Mouse (Mus musculus): Measurements from ENCODE around the gene Glt1d1.
A peak's percentile ranks its signal among the peaks of the same experiment; 100 is the strongest.
"Not testable (repeated sequence)": the region's sequence is repeated elsewhere in the genome, so short reads cannot be mapped to it uniquely, and the experiment has no call there.

Gene Glt1d1

DNA sequence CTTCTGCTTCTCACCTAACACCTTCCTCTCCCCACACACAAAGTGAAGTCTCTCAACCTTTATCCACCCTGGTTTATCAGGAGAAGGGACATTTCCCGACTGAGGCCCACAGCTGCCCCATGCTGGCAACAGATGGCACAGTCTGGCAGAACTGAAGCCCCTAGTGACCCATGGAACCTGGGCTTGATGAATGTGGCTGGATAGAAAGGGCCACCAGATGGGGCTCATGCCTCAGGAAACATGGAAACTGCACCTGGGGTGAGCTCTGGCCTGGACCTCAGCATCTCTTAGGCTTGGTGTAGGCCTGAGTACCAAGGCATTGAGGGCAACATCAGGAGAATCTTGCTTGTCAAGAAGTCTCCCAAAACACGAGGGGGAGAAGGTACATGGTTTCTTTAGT is 66.5 kb downstream of the Glt1d1 start:
- DNase-seq (ENCODE audit: low read depth, low spot score), result no peak

DNA sequence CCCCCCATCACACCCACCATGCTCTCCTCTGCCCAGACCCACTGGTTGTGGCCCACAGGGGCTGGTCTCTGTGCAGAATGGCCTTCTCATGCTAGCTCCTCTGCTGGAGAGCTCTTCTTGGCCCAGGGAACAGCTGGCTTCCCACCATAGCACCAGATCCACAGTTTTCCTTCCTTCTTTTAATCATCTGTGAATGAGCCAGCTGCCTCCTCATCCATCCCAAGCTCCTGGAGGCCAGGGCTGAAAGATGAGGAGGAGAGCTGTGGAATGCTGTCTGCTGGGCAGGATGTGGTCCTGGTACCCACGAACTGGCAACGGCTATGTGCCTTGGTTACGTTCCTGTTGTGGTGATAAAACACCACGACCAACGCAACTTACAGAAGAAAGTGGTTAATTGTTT is 67.6 kb downstream of the Glt1d1 start:
- DNase-seq (ENCODE audit: low read depth, low spot score), result no peak

DNA sequence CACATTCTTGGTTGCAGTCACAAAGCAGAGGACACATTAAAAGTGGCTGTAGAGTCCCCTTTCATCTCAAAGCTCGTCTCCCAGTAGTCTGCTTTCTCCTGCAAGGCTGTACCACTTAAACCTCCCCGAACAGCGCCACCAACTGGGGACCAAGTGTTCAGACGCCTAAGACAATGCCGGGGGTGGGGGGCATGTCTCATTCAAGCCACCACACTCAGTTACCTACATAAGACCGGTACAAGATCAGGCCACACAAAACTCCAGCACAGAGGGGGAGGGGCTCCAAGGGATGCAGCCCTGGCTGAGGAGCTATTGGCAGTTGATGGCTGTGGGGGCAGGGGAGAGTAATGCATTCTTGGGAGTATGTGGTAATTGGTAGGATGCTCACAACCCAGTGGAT is 68.1 kb downstream of the Glt1d1 start:
- DNase-seq (ENCODE audit: low read depth, low spot score), result peak; percentile 78

DNA sequence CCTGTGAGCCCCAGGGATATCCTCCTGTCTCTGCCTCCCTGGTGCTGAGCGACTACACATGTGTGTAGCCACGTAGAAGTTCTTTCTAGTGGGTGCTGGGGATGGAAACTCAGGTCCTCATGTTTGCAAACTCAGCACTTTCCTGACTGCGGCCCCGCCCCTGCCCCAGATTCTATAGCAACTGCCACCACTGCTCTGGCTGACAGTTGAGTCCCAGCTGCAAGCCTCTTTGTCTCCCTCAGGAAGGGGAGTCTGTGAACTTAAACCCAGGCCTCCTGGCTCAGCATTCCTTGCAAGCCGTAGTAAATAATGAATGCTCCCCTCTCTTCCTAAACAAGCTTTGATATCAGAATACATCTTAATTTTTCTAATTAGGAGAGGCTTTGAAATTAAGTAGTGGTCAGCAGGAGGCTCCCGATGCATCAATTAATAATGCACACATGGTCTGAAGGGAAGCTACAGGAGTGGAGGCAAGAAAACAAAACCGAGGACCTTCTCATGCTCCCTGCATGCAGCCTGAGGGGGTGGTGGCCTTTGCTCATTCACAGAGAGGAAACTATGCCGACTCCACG is 71.6 kb downstream of the Glt1d1 start:
- DNase-seq (ENCODE audit: low read depth, low spot score), result peak; percentile 52

DNA sequence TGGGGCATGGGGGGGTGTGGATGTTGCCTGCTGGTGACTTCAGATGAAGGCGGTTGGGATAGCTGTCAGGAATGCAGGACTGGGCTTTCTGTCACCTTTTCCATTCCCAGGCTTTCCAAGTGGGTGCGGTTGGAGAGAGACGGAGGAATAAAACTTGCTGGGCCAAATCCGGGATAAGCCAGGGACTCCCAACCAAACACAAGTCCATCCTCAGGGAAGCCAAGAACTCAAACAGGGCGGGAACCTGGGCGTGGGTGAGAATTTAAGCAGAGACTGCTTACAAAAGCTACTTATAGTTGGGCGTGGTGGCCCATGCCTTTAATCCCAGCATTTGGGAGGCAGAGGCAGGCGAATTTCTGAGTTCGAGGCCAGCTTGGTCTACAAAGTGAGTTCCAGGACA is 73.2 kb downstream of the Glt1d1 start:
- peak; percentile 52 for DNase-seq (ENCODE audit: low read depth, low spot score)

DNA sequence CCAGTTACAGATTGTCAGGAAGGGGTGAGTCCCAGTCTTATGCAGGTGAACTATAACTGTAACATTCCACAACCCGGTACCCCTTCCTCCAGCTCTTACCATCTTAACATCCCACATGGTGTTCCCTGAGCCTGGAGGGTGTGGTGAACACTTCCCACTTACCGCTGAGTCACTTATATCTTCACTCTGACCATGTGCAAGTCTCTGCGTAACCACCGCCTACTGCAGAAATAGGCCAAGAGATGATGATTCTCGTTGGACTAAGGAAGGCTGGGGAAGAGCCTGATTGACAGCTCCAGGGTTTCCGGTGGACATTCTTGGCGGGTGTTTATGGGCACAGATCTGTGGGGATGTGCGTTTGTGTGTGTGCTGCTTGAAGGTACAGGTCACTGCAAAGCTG is 73.9 kb downstream of the Glt1d1 start:
- DNase-seq (ENCODE audit: low read depth, low spot score), result no peak

DNA sequence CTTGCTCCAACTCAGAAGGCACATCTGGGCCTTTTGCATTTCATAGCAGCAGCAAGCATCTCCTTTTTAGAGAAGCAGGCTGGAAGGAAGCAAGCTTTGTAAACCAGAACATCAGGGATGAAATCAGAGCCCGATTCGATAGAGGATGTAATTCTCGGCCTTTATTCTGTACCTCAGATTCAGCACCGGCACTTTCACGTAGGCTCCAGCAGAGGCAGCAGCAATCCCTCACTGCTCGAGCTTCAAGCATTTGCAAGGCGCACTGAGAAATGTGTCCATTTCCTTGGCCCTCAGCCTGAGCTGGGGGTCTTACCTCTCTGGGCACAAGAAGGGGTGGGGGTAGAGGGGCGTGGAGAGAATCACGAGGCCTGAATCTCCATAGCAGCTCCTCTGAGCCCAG is 76.1 kb downstream of the Glt1d1 start:
- peak; percentile 65 for DNase-seq (ENCODE audit: low read depth, low spot score)

DNA sequence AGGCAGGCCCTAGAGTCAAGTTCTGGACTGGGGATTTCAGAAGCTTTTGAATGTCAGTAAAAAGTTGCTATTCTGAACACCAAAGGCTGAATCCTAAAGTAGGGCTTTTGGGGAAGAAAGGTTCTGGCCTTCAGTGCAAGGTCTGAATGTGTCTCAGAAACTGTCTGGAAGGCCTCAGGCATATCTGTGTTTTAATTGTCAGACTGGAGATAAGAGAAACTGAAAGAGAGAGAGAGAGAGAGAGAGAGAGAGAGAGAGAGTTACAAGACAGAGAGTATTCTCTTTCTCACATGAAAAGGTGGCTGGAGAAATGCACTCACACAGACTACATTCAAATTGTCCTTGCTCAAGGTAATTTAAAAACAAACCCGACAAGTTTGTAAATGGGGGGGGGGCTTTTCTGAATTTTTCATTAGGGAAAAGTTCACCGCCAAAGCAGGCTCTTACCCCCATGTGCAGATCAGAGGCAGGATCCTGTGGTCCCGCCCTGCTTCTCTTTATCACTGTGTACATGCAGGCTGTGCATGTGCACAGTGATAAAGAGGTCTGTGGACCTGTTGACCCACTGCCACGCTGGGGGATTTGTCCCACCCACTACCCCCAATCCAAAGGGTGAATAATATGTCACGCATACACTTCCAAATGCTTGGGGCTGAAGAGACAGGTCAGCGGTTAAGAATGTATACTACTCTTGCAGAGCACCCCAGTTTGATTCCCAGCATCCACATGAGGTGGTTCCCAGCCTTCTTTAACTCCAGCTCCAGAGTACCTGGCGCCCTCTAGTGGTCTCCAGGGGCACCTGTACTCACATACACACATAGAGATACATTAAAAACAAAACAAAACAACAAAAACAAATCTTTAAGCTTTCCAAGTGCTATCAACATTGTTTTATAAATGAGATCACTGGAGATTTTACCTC is 83.0 kb downstream of the Glt1d1 start:
- DNase-seq (ENCODE audit: low read depth, low spot score), result peak; percentile 80

DNA sequence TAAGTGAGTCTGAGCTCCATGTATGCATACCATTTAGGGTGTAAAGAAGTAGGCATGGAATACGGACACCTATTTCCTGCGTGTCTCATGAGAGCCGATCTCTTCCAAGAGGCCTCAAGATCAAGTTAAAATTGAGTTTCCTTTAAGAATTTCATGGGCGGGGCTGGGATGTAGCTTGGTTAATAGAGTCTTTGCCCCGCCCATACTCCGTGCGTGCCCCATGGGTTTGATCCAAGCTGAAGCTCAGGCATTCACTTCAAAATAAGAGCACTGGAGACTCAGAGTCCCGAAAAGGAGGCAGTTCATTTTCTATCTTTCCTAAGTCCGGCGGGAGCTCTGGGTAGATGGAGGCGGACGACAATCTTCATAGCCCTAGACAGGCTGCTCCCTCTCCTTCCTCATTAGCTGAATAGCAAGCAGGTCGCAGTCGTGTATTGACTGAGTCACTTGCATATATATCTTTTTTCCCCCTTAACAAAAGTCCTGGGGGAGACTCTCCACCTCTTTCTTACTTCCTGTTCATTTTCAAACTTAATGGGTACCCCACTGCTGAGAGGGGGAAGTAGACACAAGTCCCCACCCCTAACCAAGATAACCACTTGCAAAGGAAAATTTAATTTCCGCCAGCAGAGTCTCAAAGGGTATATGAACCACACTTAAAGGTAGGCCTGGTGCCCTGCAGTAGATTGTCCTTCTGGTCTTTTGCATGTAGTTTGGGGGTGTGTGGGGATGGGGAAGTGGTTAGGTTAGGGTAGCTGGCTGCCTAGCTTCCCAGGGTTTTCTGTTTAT is 88.7 kb downstream of the Glt1d1 start:
- DNase-seq (ENCODE audit: low read depth, low spot score), result peak; percentile 93

DNA sequence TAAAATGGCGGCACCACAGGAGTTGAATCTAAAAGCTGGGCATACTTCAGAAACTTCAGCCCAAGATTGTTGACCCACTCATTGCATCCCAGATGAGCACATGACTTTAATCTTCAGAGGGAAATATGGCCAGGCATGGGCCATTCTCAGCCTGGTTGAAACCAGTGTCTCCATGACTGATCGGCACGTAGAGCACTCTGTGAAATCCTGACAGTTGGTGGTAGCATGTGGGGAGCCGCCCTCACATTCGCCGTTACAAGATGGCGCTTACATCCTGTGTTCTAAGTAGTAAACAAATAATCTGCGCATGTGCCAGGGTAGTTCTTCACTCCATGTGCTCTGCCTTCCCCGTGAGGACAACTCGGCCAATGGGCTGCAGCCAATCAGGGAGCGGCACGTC is 90.1 kb downstream of the Glt1d1 start:
- DNase-seq (ENCODE audit: low read depth, low spot score), result not testable (repeated sequence)

DNA sequence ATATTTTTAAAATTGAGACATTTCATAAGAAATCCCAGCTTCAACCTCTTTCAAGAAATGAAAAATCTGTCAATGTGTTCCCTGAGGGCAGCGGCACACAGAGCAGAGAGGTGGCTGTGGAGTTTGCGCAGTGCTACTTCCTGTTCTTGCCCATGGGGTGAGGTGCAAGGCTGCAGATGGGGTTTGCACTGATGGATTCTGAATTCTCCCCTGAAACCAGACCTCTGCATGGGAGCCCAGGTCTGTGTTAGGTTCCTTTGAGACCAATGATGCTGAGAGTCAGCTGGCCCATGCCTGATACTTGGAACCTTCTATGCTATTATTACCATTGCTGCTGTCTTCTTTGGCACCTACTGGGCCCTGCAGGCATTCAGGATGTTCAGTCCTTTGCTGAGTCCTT is 98.3 kb downstream of the Glt1d1 start:
- no peak for DNase-seq (ENCODE audit: low read depth, low spot score)

DNA sequence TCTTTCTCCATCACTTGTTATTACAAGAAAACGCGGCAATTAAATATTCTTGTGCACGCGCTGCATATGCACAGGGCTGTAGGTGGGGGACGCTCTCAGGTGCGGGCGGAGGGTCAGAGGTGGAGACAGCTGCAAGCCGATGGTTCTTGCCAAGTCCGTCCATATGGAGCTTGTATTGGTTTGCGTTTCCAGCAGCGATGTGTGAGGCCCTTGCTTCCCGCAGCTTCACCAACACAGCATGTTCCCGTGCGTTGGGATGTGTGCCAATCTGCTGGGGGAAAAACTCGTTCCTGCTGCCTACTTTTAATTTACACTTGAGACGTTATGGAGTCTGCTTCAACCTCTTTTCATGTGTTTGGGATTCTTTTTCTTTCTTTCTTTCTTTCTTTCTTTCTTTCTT is 109.3 kb downstream of the Glt1d1 start:
- no peak for DNase-seq (ENCODE audit: low read depth, low spot score)

DNA sequence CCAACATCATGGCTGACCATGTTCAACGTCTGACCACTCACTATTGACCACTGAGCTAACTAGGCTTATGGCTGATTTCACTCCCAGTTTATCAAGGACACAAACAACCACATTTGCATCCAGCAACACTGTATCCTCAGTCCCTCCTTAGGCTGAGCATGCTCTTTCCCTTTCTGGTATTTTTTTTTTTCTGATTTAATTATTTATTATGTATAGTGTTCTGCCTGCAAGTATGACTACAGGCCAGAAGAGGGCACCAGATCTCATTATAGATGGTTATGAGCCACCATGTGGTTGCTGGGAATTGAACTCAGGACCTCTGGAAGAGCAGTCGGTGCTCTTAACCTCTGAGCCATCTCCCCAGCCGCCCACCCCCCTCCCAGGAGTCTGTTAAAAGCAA is 117.5 kb downstream of the Glt1d1 start:
- not testable (repeated sequence) for DNase-seq (ENCODE audit: low read depth, low spot score)

DNA sequence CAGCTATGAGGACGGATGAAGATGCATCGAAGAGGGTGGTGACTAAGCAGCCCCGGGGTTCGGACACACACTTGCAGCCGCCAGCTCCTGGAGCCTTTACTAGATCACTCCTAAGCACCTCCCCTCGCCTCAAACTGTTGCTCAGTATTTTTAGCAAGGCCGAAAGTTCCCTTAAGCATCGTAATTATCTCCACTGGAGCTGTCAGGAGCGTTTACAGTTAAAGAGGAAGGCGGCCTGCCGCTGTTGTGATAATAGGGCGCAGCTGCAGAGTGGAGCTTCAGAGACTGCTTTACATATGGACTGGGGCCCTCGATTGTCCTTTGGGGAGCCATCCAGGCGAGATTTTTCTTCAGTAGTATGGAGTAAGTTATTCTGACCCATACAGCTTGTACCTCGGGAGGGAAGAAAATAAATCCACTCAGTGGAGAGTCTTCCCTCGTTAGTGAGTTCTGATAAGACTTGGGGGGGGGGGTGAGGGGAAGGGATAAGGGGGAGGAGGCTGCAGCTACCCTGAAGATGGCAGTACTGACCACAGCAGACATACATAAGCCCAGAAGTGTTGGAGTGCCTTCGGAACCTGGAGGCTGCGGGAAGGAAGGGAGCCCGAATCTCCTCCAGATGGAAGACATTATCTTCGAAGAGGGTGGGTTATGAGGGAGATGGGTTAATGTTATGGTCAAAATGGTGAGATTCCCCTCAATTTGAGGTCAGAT is 119.4 kb downstream of the Glt1d1 start:
- DNase-seq (ENCODE audit: low read depth, low spot score), result no peak

DNA sequence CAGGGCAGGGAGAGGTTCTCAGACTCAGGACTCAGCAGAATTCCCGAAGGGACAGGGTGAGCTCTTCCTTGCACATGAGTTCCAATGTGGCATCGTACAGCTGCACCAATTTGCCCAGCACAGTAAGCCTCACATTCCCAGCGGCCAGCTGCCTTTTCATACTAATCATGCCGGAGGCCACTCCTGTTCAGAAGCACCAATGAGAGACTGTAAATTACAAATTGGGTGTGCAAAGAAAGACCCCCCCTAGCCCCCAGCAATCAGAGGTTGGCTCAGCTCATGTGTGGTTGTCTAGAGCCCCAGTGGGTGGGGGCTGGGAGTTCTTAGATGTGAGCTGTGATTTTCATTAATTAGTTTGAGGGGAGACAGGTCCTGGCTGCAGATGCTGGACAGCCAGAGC is 123.5 kb downstream of the Glt1d1 start:
- no peak for DNase-seq (ENCODE audit: low read depth, low spot score)

DNA sequence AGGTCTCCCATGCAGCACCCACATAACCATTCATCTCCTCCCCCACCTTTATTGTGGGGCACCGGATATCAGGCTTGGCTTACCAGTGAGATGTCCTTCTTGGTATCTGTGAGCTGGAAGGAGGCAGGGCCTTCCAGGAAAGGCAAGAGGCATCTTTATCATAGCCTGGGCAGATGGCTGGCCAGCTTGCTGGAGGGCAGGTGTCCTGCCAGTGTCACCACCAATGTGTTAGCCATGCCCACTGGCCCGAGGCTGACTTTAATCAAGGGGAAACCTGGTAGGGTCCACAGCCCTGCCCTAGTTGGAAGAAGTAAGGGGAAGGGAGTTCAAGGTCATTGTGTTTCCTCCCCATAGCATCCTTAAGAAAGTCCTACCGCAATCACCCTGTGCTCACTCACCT is 123.9 kb downstream of the Glt1d1 start:
- DNase-seq (ENCODE audit: low read depth, low spot score), result no peak

DNA sequence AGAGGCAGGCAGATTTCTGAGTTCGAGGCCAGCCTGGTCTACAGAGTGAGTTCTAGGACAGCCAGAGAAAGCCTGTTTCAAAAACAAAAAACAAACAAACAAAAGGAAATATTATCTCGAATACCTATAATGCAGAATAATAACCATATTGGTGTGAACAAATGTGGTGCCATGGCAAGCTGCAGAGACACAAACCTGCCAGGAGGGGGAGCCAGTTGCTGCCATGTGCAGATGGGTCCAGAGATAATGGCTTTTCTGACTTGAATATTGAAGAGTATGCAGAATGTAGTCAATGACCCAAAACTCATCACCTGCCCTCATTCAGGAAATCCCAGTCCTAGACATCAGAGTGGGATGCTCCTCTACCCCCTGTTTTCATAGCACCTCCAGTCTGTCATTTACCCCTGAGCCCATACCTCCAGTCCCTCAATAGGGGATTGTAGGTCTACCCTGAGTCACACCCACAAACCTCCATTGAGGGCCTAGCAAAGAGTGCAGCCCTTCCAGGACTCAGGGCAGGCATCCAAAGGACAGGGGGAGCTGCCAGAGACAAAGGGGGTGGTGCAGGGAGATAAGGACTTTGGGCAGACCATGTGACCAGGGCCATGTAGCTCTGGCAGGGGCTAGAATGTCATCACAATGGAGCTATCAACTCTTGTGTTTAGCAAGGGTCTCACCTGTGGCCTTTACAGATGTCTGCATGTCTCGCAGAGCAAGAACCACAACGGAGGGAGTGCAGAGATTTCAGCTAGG is 124.8 kb downstream of the Glt1d1 start:
- DNase-seq (ENCODE audit: low read depth, low spot score), result peak; percentile 14

DNA sequence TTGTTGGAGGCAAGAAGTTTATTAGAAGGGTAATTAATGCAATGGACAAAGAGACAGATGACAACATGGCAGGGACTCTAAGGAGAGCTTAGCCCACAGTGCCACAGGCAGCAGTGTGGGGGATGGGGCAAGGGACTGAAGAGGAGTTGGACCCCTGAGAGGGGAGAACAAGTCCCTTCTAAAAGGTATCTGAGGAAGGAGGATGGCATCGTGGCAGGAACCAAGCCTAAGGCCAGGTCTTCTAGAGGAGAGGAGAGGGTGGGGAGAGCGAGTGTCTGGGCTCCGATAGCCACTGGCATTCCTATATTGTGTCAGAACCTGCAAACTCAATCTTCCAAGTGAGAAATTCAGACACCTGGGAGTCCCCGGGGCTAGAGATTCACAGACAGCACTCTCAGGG is 126.5 kb downstream of the Glt1d1 start:
- DNase-seq (ENCODE audit: low read depth, low spot score), result no peak
